Mouse (Mus musculus): ENCODE results near the gene Arhgef7.

The Arhgef7 gene

GRCm38 (mm10) chr8:11727651-11728481 lies at the start of gene Arhgef7:
Gene Arhgef7 (plus strand): TSS chr8:11727721.
- peak; percentile 81 for DNase-seq (ENCODE audit: low spot score)

- DNase-seq (ENCODE audit: low spot score): no peak
Observed at GRCm38 (mm10) chr8:11684558-11684957, 43.0 kb upstream of the Arhgef7 start.

- DNase-seq (ENCODE audit: low spot score): no peak
Observed at GRCm38 (mm10) chr8:11687251-11687650, 40.3 kb upstream of the Arhgef7 start.

- DNase-seq (ENCODE audit: low spot score): no peak
Observed at GRCm38 (mm10) chr8:11689945-11690344, 37.6 kb upstream of the Arhgef7 start.

GRCm38 (mm10) chr8:11691284-11691683 lies 36.2 kb upstream of the Arhgef7 start:
- DNase-seq (ENCODE audit: low spot score): no peak

GRCm38 (mm10) chr8:11691761-11692160 lies 35.8 kb upstream of the Arhgef7 start:
- DNase-seq (ENCODE audit: low spot score): no peak

GRCm38 (mm10) chr8:11692455-11692854 lies 35.1 kb upstream of the Arhgef7 start:
- DNase-seq (ENCODE audit: low spot score): no peak

GRCm38 (mm10) chr8:11693972-11694371 lies 33.5 kb upstream of the Arhgef7 start:
- no peak for DNase-seq (ENCODE audit: low spot score)

GRCm38 (mm10) chr8:11696176-11696575 lies 31.3 kb upstream of the Arhgef7 start:
- no peak for DNase-seq (ENCODE audit: low spot score)

- DNase-seq (ENCODE audit: low spot score): no peak
Observed at GRCm38 (mm10) chr8:11697467-11697866, 30.1 kb upstream of the Arhgef7 start.

GRCm38 (mm10) chr8:11699442-11700001 lies 28.0 kb upstream of the Arhgef7 start:
- no peak for DNase-seq (ENCODE audit: low spot score)

GRCm38 (mm10) chr8:11700060-11701032 lies 27.2 kb upstream of the Arhgef7 start:
- peak; percentile 91 for DNase-seq (ENCODE audit: low spot score)

- DNase-seq (ENCODE audit: low spot score): no peak
Observed at GRCm38 (mm10) chr8:11701033-11701362, 26.5 kb upstream of the Arhgef7 start, which contains the start of gene 1700016D06Rik. Gene 1700016D06Rik (minus strand): TSS chr8:11701063.

- no peak for DNase-seq (ENCODE audit: low spot score)
Observed at GRCm38 (mm10) chr8:11701428-11701827, 26.1 kb upstream of the Arhgef7 start.

- DNase-seq (ENCODE audit: low spot score): no peak
Observed at GRCm38 (mm10) chr8:11703789-11704188, 23.7 kb upstream of the Arhgef7 start.

- no peak for DNase-seq (ENCODE audit: low spot score)
Observed at GRCm38 (mm10) chr8:11704716-11705420, 22.7 kb upstream of the Arhgef7 start.

GRCm38 (mm10) chr8:11705818-11706217 lies 21.7 kb upstream of the Arhgef7 start:
- no peak for DNase-seq (ENCODE audit: low spot score)

GRCm38 (mm10) chr8:11707701-11708100 lies 19.8 kb upstream of the Arhgef7 start:
- DNase-seq (ENCODE audit: low spot score): no peak

GRCm38 (mm10) chr8:11708815-11709214 lies 18.7 kb upstream of the Arhgef7 start:
- DNase-seq (ENCODE audit: low spot score): no peak

- DNase-seq (ENCODE audit: low spot score): no peak
Observed at GRCm38 (mm10) chr8:11709542-11709941, 18.0 kb upstream of the Arhgef7 start.

GRCm38 (mm10) chr8:11710415-11710814 lies 17.1 kb upstream of the Arhgef7 start:
- no peak for DNase-seq (ENCODE audit: low spot score)

GRCm38 (mm10) chr8:11712244-11712643 lies 15.3 kb upstream of the Arhgef7 start:
- DNase-seq (ENCODE audit: low spot score): peak; percentile 37

Measured in retina, embryonic 14.5 days (tissue).